Mouse (Mus musculus) cerebellum, adult 9-11 months (tissue): Measurements from ENCODE around the gene Slamf1.

Source experiments
- DNase-seq: peaks from one replicate; pipeline ENCODE4 v3.0.0; 2022

The Slamf1 gene

GRCm38 (mm10) chr1:171766898-171767297 lies at the start of gene Slamf1:
Gene Slamf1 (plus strand): TSS chr1:171767127.
- no peak for DNase-seq

GRCm38 (mm10) chr1:171731195-171731594 lies 35.7 kb upstream of the Slamf1 start:
- DNase-seq = no peak

GRCm38 (mm10) chr1:171734898-171735297 lies 32.0 kb upstream of the Slamf1 start:
- DNase-seq = no peak

DNA sequence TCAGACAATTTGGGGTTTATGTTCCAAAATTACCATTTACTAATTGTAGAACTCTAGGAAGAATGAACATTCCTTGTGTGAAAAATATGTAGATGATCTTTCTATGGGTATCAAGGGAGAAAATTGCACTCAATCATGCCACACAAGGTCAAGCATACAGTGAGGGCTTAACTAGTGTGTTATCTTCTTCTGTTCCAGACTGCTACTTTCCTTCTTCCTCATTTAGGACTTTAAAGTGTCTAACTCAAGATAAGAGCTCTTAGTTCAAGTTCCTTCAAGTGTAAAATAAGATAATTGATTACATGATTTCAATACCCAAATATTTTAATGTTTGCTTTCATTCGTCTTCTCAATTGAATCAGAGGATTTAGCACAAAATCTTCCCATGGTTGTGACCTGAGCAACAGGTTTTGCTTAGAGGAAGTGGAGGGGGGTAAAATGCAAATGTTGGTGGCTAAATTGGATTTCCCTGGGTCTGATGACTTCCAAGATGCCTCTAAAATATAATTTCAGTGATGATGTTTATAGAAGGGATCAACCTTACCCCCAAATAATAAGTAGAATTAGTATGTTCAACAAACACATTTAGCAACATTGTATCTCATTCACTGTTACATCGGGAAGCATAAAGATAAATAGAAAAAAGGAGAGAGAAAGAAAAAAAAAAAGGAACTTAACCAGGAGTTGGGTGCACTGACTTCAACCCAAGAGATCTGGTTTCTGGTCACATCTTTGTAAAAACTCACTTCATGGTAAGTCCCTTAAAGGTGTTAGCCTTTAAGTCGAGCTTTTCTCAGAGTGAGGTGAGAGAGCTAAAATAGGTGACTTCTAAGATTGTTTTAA lies 18.6 kb upstream of the Slamf1 start:
- no peak for DNase-seq

DNA sequence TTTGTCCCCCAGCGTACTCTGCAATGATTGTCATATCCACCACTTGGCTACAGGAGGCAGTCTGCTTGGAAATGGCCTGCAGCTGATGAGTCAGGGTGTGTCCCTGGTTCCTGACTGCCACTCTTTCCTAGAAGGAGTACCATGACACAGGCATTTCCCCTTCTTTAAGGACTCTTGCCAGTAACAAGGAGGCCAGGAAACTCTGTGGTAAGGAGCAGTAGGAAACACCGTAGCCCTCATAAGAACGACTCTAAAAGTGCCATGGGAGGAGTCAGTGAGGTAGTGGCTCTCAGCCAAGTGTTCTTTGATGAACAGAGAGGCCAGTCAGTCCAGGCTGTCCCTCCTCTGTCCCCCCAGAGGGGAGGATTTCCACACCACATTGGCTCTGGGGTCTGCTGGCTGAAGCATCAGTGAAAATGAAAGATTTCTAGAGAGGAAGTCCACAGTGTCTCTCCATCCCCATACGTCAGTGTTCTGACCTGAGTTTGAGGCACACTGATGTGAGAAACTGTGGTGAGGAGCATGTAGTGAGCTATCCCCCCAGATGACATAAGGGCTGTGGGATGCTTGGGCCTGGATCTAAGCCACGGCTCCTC lies 5.0 kb upstream of the Slamf1 start:
- no peak for DNase-seq

DNA sequence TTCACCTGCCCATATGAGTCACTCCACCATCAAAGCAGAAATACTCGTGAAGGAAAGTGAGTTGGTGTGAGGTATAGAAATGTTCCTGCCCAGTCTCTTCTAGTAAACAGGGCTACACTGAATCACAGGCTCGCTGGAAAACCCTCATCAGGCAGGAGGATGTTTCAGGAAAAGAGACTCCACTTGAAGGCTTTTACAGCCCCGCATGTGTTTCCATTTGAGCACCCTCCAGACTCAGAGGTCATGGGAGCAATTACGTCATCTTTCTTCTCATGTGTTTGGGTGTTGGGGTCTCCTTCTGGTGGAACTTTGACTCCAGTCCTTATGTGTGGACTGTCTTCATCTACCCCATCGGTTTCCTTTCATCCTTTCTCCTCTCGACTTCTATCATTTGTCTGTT lies 4.1 kb downstream of the Slamf1 start:
- no peak for DNase-seq

DNA sequence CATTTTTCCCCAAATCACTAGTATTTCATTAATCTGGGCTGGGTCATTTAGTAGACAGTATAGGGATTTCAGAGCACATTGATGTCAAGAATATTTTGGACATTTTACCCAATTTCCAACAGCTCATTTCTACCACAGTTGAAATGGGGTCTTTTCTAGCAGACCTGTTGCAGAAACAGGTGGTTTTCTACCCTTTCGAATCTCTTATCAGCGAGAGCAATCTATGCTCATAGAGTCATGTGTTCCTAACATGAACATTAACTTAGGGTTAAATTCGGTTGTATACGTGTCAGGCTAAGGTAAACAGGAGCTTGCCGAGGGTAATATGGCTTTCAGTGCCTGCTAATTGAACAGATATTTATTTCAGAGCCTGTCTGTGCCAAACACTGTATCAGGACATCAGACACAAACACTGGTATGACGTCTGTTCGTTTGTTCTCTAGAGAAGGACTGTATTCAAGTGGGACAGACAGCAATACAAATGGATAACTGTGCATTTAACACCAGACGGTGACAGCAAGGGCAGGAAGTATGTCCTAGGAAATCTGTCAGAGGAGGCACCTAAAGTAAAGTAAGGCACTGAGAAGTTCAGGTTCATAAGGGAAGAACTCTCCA lies 5.3 kb downstream of the Slamf1 start:
- DNase-seq = no peak

DNA sequence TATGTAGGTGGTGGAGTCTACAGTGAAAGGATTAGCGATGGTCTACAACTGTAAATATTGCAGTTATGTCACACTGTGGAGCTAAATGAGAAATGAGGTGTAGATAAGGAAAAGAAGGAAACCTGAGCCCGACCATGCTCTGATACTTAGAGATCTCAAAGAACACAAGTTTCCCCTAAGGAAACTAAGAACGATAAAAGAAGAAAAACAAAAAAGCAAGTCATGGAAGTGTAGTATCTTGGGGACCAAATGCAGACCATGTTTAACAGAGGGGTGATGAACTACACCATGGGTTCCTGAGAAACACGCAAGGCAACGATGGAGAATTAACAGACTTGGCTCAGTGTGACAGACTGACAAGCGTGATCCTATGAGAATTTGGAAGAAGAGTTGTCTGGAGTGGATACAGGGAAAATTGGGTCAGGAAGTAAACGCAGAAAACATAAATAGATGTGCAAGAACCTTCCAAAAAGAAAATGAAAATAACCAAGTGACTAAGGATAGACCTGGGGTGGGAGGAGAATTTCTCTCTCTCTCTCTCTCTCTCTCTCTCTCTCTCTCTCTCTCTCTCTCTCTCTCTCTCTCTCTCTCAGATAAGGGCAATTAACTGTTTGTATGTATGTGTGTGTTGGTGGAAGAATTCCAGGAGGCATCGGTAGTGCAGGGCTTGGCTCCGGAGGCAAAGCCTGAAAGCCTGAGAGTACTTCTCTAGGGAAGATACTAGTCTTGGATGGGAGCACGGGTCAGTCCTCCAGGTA lies 6.5 kb downstream of the Slamf1 start:
- DNase-seq = no peak

DNA sequence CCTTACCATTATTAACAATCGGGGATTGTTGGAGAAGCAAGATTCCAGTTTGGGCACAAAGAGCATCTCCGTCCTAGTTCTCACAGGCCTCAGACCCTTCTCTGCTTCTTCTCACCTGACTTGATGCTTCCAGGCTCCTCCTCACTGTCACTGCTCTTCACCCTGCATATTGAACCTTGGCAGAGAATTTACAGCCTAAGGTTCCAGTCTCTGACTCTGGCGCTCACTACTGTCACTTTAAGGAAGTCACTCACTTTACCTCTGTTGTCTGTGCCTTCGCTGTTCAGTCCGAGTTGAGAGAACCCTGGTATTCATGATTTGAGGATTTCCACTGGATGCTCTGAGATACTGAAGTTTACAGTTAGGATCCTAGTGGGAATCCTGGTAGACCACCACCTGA lies 7.3 kb downstream of the Slamf1 start:
- no peak for DNase-seq

GRCm38 (mm10) chr1:171774678-171775077 lies 7.8 kb downstream of the Slamf1 start:
- DNase-seq = no peak

DNA sequence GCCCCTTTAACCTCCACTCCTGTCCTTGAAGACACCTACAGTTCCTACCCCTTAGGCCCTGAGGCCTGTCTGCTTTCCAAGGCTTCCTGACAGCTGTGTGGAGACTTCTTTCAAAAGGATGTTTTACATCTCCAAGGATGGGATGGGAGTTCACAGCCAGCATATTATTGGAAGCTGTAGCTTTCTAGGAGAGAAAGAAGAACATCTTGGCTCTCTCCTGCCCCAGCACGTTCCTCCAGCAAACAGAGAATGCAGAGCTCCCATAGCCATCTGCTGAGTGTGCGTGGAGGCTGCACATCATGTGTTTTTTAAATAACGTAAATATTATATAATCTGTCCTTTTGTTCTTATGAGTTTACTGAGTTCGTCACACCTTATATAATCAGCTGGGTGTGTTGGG lies 8.9 kb downstream of the Slamf1 start:
- DNase-seq = no peak

- no peak for DNase-seq
These were observed 10.1 kb downstream of the Slamf1 start for GRCm38 (mm10) chr1:171777026-171777425.

DNA sequence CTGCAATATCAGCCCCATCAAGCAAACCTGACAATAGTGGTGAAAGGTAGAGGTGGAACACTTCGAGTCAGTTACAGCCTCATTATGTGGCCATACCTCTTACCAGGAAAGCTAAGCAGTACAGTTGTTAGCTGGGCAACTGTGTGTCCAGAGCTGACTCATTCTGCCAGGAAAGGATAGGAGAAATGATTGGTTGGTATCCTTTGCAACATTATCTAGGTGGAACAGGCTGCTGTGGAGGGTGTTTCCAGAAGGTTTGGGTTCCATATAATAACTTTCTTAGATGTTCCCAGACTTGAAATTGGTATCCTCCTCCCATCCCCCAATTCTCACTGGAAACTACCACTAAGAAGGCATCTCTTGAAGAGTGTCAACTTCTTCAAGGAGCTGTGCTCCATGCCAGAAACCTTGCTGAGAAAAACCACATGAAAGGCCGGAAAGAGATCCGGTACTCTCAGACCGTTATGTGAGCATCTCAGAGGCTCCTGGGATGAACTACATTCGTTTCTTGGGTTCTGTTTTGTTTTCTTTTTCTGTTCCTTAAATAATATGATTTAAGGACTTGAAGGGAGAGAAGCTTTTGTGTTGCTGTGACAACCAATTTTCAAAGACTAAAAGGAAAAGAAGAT lies 15.5 kb downstream of the Slamf1 start:
- DNase-seq = no peak

DNA sequence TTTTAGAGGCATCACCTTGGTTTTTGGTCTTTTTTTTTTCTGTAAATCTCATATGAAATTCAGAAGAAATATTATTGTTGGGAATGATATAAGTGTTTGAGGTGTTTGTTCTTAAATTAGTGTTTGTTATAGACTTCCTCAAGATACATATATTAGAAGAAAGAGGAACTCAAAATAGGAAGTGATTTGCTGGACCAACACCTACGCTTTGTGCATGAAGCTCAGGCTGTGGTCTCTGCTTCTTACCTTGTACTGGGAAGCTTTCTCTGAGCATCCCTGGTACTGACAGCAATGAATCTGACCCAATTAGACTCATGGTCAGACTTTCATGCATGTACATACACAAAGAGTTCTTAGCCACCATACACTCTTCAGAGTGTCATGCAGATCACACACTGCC lies 18.9 kb downstream of the Slamf1 start:
- DNase-seq = no peak

DNA sequence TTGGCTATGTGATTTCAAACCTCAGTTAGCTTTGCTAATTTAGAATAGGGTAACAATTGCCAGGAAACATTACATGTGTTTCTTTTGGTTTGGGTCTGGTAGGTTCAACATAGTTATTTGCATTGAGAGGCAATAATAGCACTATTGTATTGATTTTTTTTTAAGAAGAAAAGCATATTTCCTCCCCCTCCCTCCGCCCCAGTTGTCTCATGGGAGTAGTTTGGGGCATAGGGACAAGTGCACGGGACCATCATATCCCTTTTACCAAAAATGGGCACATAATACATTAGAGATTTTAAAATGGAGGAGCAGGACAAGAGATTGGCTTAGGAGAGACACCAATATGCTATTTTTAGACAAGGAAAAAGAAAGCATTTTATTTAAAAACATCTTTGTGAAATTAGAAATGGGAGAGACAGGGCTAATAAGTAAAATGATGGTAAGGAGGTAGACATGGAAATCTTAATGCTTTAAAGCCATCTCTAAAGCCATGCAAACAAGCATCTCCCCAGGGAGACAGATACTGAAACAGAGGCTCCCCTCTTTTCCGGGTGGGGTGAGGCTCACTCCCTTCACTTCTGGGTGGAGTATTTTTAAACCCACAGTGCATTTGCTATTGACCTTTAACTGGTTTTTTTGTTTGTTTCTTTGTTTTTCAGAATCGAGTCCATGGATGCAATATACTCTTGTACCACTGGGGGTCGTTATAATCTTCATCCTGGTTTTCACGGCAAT lies 20.5 kb downstream of the Slamf1 start:
- DNase-seq = no peak

- no peak for DNase-seq
These were observed 21.7 kb downstream of the Slamf1 start for GRCm38 (mm10) chr1:171788461-171789283.

GRCm38 (mm10) chr1:171789407-171789806 lies 22.5 kb downstream of the Slamf1 start:
- DNase-seq = no peak

DNA sequence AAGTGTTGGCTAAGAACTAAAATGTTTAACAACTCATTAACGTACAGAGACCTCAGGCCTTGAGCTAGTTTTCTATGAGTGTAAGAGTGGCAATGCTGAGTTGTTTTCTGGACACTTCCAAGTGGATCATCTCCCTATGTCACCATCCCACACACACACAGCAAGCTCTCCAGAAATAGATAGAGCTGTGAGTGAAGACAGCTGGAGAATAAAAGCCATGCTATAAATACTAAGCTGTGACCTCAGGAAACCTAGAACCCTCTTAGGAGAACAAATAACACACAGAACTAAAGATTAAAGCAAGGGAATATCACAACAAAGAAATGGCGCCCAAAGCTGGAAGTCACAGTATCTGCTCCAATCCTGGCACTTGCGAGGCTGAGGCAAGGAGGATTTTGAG lies 24.6 kb downstream of the Slamf1 start:
- no peak for DNase-seq

GRCm38 (mm10) chr1:171796185-171796584 lies 29.3 kb downstream of the Slamf1 start:
- no peak for DNase-seq

DNA sequence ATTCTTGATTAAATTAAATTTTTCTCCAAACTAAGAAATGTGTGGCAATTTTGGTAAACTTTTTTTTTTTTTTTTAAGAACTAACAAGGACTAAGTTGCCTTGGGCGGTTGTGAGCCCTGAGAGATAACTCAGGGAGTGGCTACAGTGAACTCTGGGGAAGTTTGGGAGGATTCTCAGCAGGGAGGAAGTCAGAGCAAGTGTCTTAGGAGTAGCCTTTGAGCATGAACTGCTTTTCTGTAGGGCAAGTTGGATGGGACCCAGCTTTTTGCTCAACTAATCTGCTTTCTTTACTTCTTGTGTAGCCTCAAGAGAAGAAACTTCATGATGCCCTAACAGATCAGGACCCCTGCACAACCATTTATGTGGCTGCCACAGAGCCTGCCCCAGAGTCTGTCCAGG lies 30.9 kb downstream of the Slamf1 start:
- DNase-seq = no peak

DNA sequence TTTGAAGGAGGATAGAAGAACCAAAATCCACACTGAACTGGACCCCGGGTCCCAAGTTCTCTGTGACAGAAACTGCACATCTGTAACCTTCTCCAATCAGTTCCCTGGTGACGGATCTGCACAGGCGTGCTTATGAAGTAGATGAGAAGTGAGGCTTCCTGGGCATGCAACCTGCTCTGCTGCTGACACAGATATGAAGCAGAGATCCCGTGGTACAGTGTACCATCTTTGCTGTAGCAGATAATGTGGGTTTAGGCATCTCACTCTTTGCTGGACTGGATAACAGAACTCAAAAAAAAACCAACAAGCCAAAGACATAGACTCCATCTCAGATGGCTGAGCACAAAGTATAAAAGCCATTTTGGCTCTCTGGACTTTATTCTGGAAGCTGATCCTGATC lies 32.7 kb downstream of the Slamf1 start:
- DNase-seq = no peak
